Mouse (Mus musculus): ENCODE measurements around the gene BC025920. TPM values are rescaled to one million over a fixed set of nuclear protein-coding genes. Genes with fewer than 3 reads are reported as not detected.

The BC025920 gene
- total RNA-seq (2021): 1 to 10 TPM; 1.1 to 2.1 TPM
- long read RNA-seq, experiment 1, partial matches to known transcripts: 0 of 7 reads
- long read RNA-seq, experiment 1, other reads (novel, unspliced or antisense): 6 of 7 reads
- long read RNA-seq, experiment 2, partial matches to known transcripts: 0 of 14 reads
- long read RNA-seq, experiment 2, other reads (novel, unspliced or antisense): 14 of 14 reads

DNA sequence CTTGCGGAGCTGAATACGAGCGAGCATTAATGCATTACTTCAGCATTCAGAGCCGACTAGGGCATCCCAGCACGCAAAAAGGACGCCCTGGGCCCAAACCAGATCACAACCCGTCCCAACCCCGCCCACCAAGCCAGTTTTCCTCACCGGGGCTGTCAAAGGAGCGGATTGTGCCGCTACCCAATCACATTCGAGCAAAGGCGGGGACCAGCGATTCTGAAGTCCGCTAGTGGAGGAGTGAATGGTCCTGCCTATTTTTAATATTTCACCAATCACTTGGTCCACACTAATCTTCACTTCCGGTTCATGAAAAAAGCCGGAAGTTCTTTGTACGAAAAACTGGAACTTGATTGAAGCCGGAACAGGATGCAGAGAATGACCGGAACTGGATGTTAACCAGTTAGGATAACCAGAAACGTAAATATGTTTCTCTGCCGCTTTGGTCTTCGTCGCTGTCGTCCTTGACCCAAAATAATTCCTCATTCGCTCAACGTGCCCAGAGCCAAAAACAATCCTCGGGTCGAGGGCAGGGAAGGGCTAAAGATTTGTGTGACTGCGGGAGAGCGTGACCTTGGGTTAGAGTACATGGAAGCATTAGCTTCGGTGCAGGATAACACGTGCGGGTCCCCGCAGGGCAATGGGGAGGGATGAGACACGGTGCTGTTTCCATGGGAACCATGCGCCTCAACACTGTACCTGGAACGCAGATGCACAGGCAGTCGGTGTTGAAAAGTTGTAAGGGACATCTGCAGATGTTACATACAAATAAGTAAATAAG is at the start of gene BC025920:
Gene BC025920, plus strand, starts transcription at position 297 of the 778 bp plus-strand sequence.
- DNase-seq (ENCODE audit: low spot score in 2 of 2): peak; percentile 69 to 88

DNA sequence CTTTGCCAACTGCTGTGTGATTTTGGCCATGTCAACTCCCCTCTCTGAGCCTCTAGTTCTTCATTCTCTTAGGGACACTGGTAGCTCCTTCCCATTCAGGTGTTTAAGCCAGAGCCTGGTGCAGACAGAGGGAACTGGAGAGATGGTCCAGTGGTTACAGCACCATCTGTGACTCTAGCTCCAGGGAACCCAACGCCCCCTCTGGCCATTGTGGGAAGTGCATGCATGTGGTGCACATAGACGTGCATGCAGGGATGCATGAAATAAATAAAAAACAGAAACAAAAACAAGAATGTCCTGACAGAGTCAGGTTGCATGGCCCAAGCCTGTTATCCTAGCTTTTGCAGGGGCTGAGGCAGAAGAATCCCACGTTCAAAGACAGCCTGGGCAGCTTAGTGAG is 49.8 kb upstream of the BC025920 start:
- no peak for DNase-seq (ENCODE audit: low spot score in 2 of 2)

DNA sequence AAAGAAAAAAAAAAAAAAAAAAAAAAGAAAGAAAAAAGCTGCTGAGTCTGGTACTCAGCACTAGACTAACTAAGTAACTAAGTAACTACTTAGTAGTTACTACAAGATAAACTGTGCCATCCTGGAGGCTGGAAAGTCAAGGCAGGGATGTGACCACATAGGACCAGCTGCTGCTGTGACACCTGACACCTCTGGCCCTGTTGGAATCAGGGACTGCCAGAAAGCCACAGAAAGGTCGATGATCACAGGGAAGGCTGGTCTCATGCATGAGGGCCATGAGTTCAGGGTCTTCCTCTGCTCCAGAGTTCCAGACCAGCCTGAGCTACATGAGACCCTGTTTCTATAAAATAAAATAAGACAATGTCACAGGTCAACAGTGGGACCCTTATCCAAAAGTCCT is 48.6 kb upstream of the BC025920 start:
- no peak for DNase-seq (ENCODE audit: low spot score in 2 of 2)

DNA sequence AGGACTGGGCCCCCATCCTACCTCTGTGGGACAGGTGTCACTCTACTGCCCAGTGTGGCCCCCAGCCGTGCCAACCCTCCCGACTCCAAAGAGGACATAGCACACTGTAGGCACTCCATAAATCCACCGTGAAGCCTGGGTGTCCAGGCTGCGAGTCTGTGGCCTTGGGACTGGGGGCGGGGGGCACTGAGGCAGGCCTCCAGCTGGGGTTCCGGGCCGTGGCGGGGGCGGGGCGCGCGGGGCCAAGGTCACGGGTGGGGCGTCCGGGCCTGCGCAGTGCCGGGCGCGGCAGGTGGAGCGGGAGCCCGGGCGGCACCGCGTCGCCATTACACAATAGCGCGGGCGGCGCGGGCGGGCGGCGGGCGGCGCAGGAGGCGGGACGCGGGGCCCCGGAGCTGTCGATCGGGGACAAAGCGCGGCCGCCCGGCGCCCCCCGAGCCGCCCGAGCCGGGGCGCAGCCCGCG is 46.9 kb upstream of the BC025920 start, which contains the start of gene Aes:
Gene Aes, plus strand, starts transcription at position 326 of the 464 bp plus-strand sequence.
- peak; percentile 85 to 89 for DNase-seq (ENCODE audit: low spot score in 2 of 2)

DNA sequence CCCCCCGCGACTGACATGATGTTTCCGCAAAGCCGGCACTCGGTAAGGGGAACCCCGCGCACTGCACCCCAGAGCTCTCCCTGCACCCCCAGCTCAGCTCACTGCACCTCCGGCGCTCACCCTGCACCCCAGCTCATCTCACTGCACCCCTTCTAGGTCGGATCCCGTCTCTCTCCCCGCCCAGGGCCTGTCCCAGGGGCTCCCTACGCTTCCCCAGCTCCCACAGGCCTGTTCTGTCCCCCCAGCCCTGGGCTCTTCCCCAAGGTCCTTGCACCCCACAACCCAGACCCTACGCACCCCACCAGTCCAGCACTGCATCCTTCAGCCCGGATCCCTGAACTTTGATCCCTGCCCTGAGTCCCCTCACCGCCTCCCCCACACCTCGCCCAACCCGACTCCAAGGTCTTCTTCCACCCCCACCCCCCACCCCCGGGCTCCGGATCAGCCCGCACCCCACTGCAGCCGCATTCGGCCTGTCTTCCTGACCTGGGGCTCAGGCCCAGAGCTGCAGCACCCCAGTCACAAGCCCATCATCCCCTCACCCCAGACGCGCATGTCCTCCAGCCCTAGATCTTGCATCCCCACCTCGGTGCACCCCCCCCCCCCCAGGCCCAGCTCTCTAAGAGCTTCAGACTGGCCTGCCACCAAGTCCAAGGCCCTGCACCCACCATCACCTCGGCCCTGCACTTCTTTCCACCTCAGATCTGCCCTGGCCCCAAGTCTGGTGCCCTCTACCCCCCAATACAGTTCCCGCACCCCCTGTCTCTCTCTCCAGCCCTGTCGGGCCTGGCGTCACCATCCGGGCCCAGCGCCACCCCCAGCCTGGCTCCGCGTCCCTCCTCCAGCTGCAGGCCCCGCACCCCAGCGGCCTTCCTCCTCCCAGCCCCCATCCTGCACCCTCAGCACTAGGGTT is 46.2 kb upstream of the BC025920 start:
- DNase-seq (ENCODE audit: low spot score in 2 of 2): peak in 1 of 2 experiments; percentile 46

DNA sequence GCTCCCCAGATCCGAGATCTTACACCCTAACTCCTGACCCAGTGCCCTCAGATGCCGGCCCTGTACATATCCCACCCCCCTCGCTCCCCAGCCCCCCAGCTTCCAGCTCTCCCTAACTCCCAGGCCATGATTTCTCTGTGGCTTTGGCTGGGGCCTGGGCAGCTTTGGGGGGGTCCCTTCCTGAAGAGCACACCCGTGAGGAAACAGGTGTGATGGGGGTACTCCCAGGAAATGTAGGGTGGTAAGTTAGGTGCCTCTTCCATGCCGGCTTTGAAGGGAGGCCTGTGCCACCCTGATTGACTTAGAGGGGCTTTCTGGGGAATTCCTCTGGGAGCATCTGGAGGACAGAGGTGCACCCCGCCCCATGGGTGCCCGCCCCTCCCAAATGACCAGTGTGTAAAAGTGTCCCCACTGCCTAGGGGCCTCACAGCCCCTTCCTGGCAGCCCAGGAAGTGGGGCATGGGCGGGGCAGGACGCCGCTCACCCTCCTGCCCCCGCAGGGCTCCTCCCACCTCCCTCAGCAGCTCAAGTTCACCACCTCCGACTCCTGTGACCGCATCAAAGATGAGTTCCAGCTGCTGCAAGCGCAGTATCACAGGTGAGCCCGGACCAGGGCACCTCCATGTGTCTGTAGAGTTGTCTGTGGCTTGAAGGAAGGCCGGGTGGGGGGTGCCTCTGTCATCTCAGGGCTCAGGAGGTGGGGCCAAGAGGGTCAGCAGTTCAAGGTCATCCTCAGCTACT is 45.2 kb upstream of the BC025920 start:
- no peak for DNase-seq (ENCODE audit: low spot score in 2 of 2)

DNA sequence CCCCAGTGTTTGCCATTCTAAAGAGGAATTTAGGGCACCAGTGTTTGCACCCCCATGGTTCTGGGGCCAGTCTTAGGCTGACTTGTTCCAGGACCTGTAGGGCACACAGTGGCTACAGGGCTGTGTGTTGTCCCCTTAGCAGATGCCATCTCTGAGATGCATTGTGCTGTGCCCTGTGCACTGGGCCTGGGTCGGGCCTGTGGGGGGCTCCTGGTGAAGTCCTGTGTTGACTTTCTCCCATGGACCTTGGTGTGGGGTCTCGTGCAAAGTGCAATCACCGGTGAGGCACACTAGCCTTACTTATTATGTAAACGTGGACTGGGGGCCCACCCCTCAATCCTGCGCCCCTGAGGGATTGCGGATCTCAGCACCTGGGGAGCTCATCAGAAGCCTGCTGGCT is 43.7 kb upstream of the BC025920 start:
- no peak for DNase-seq (ENCODE audit: low spot score in 2 of 2)

DNA sequence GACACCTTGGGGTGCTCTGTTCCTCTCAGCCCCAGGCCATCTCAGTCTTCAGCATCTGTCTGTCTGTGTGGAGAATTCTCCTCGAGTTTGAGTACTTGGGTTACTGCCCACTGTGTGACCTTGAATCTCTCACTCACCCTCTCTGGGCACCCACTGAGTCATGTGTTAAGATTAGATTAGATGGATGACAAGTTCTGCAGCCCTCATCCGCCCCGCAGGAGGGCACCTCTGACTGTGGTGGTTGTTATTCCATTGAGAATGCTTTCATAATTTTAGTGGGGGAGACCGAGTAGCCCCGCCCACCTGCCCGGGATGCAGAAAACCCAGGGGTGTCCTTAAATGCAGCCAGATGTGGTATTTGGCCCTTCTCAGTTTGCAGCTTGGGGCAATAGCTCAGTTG is 42.6 kb upstream of the BC025920 start:
- no peak for DNase-seq (ENCODE audit: low spot score in 2 of 2)

DNA sequence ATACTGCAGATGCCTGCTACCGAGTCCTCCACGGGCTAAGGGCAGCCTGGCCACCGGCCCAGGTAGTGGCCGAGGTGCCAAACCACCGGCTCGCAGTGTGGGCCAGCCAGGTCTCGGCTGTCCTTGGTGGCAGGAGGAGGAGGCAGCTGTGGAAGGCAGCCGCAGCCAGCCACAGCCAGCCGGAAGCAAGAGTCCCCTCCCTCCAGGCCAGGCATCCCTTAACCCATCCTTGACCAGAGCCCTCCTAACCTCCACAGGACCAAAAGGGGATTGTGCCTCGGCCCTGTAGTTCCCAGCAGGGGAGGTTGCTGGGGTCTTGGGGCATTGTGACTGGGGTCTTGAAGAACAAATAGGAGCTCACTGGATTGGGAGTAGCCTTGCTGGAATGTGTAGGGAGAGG is 41.9 kb upstream of the BC025920 start:
- no peak for DNase-seq (ENCODE audit: low spot score in 2 of 2)

DNA sequence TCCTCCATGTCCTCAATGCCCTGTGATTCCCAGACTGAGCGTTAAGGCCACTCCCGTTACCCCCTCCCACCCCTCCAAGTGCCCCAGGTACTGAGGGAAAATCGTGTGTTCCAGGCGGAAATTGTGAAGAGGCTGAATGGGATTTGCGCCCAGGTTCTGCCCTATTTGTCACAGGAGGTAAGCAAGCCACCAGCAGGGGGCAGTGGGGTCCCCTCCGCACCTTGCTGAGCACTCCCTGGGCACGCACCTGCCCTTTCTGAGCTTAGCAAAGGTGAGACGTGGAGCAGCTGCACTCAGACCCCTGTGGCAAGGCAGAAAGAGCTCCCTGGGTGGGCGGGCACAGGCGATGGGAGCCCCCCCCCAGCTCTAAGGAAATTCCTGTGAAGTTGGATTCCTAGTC is 41.3 kb upstream of the BC025920 start:
- DNase-seq (ENCODE audit: low spot score in 2 of 2): no peak

DNA sequence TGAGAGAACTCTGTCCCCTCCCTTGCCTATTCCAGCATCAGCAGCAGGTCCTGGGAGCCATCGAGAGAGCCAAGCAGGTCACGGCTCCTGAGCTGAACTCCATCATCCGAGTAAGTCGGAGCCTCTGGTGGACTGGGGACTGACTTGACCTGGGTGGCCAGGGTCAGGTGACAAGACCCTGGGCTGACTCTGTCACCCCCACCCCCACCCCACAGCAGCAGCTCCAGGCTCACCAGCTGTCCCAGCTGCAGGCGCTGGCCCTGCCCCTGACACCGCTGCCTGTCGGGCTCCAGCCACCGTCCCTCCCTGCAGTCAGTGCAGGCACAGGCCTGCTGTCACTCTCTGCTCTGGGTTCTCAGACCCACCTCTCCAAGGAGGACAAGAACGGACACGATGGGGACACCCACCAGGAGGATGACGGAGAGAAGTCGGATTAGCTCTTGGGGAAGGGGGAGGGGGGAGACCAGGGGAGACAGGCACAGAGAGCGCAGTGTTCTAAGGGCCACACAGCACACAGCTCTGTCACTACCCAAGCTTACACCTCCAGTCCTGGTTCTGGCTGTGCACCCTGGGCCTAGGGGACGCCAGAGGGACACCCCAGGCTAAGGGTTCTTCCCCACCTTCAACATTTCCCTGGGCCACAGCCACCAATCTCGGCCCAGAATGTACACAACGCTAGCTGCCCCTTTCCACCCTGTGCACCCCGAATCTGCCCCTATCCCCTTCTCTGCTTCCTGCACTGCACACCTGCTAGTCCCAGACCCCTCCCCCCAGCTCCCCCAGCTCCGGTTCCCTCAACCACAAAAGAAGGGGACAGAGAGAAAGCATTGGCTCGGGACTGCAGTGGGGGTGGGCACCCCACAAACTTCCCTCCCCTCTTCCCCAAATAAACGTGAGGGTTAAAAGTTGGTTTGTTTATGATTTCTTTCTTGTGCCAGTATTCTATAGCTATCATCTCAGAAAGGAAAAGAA is 40.5 kb upstream of the BC025920 start:
- DNase-seq (ENCODE audit: low spot score in 2 of 2): no peak

DNA sequence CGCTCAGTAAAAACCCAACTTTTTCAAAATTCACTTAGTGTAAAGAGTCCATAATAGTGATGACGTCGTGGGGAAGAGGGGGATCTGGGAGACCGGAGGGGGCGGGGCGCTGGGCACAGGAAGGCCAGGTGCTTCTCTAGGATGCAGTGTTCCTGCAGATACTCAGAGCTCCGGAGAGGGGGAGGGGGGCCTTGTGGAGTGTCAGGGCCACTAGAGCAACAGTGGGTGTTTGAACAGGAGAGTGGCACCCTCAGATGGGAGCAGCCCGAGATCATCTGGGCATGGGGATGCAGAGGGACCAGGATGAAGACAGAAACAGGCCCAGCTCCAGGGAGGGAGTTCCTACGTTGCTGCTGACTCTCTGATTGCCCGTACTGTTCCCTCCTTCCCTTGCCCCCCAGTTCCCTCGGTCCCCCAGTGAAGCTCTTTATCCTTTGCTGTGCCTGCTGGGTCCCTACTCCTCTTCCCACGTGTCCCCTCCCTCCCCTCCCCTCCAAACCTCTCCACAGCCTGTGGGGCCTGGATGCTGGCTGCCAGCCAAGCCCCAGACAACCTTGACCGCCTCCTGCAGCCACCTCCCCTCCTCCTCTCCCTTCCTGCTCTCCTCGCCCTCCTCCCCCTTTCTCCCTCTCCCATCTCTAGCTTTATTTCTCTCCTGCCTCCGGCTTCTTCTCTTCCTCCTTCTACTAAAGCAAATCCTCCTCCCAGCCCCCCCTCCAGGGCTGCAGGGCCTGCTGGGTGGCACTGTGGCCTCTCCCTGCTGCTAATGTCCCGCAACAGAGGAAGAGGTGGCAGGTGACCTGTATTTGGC is 37.5 kb upstream of the BC025920 start:
- DNase-seq (ENCODE audit: low spot score in 2 of 2): no peak

DNA sequence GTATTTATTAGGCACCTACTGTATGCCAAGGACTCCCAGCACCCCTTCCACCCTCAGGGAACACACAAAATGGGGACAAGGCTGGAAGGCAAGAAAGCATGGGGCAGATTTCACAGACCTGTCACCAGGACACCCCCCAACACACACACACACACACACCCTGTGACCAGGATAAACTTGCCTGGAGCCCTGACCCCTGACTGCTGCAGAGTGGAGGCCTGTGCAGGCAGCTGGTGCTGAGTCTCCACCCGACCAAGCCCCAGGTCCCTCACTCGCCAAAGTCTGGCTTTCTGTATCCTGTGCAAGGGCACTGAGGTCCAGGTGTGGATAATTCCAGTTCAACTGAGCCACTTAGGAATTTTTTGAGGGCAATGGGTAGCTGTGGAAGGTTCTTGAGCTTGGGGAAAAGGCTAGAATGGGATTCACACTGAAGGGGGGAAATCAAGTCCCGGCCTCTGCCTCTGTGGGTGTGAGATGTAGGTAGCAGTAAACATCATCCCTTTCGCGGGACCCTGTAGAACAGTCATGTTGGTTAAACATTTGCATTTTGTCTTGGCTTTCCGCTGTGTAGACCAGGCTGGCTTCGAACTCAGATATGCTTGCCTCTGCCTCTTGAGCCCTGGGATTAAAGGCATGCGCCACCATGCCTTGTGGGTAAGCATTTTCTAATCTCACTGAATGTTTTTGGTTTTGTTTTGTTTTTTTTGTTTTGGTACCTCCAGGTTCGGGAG is 36.4 kb upstream of the BC025920 start:
- no peak for DNase-seq (ENCODE audit: low spot score in 2 of 2)

DNA sequence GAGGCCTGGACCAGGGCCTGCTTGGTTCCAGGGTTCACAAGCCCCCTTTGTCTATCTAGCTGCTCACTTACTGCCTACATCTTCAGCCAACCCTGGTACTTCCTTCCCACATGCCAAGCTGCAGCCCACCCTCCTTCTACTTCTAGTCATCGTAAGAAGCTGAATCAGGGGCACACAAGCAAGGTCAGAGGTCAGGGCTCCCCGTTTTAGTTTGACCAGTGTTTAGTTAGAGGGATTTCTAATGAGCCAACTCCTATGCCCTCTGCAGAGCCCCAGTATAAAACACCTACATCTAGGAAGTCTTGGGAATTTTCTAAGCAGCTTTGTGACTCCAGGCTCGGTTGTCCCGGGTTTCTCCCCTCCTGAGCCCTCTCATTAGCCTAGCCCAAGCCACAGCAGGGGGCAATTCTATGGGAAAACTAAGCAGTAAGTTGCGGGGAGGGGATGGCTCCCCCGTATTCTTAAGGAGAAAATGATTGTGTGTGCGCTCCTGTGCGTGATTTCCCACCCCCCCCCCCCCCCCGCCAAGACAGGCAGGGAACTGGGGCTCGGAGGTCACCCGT is 35.8 kb upstream of the BC025920 start:
- DNase-seq (ENCODE audit: low spot score in 2 of 2): no peak

DNA sequence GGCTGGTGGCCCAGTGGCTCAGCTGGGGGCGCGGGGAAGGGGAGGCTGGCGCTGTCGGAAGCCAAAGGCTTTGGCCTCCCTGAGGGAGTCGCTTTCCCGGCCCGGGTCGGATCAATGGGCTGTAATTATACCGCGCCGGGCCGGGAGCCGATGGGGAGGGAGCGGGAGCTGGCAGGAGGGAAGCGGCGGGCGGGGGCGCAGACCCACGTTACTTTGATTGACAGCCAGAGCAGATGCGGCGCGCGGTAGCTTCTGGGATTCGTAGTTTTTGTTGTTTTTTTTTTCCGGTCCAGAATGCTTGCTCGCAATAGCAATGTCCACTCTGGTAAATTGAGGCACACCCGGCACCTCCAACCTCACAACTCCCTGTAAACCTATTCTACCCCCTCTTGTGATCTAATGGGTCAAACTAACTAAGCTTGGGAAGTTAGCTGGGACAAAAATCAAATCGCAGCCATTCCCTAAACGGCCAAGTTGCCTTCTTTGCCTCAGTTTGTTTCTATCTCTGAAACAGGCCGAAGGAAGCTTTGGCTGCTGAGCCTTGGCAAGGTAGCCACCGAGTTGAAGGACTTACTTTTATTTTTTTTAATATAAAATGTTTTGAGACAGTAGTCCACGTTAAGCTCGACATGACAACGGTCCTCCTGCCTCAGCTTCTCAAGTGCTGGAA is 35.1 kb upstream of the BC025920 start:
- DNase-seq (ENCODE audit: low spot score in 2 of 2): peak; percentile 80 to 82

DNA sequence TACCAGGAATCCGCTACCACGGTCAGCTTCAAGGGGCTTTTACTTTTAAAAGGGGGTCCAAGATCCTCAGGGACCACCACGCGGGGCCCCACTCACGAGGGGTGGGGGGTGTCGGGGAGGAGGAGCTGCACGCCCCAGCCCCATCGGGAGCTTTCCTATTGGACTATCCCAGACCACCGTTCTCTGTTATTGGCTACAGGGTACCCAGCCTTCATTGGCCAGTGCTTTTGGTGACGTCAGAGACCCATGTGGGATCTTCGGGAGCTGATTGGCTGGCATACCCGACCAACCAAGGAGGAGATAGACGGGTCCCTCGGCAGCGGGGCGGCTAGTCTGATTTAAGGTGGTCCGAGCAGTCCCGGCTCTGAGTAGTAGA is 34.6 kb upstream of the BC025920 start:
- peak; percentile 94 to 96 for DNase-seq (ENCODE audit: low spot score in 2 of 2)

DNA sequence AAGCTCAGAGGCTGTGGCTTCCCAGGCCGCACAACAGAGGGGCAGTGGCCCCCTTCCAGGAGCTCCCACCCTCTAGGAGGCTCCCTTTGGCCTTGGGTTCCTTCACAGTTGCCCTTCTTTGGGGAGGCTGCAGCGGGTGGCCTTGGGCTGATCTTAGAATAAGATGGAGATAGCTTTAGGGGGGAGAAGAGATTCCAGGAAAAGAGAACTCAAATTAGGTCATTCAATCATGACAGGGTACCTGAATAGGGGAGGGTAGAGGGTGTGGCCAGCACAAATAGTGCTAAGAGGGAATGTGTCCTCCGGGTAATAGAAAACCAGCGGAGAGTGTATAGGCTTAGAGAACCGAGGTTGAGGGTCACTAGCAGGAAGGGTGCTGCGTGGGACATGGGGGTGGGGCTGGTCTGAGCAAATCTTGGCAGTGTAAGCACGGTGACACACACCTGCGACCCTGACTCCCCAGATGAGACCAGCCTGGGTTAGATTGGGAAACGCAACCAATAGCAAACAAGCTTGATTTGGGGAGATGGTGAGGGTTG is 33.9 kb upstream of the BC025920 start:
- no peak for DNase-seq (ENCODE audit: low spot score in 2 of 2)
